Mouse (Mus musculus) testis, adult 2 months (tissue): ENCODE data around the gene Cmc1.

Source experiments
- CTCF ChIP-seq: fragments of 200-500 bp; IDR thresholded peaks from 2 replicates; pipeline ENCODE4 v1.5.1; 2012; ENCODE audit warnings: low read depth, mild to moderate bottlenecking, inconsistent platforms, low read length, moderate library complexity; ENCODE audit not compliant: control insufficient read depth, insufficient read depth, insufficient replicate concordance
- POLR2A ChIP-seq: fragments of 200-500 bp; IDR thresholded peaks from 2 replicates; pipeline ENCODE4 v1.6.1; 2012; ENCODE audit warnings: low read depth, mild to moderate bottlenecking, inconsistent platforms, low read length, moderate library complexity; ENCODE audit not compliant: control insufficient read depth

DNA sequence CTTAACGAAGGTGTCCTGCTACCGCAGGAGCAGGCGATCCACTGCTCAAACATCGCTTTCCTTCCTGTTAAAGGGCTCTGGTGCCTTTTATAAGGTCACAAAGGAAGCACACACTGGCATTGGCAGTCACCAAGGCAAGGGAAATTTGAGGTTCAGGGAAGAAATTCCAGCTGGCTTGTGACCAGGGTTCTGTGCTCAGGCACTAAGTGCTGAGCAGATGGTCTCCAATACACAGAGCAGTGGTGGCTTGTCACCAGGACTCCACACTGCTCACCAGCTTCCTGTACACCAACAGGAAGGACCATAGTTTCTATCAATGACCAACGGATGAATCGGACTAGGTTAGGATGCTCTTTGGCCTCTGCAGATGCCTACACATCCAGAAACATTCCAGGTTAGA is 79.5 kb downstream of the Cmc1 start:
- TF ChIP-seq CTCF, result no peak
- no peak for TF ChIP-seq POLR2A
